Mouse (Mus musculus) kidney, adult 8-10 months (tissue): Measurements from ENCODE around the gene Tas2r104.
A peak's percentile ranks its signal among the peaks of the same experiment; 100 is the strongest.

ENCODE experiments used
- DNase-seq, 2 experiments: peaks; one replicate each; pipeline ENCODE4 v3.0.0; 2022

Gene Tas2r104

DNA sequence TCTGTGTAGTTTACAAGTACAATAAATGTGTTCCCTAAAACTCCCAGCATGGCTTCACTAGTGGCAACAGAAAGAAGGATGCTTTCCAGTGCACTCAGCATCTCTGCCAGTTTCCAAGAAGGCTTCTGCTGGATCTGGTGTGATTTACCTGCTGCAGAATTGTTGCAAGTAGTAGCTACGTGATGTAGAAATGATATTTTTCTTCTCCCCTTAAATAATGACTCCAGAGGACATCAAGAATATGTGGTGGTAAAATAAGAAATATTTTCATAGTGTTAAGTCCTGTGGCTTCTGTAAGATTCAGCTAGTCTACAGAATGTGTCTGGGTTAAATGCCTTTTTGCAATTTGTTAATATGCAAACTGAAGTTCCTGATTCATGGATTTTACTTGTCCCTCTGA lies at the start of gene Tas2r104:
Tas2r104 (minus strand) TSS at position 101 of the 400 bp plus-strand sequence.
- no peak for DNase-seq

DNA sequence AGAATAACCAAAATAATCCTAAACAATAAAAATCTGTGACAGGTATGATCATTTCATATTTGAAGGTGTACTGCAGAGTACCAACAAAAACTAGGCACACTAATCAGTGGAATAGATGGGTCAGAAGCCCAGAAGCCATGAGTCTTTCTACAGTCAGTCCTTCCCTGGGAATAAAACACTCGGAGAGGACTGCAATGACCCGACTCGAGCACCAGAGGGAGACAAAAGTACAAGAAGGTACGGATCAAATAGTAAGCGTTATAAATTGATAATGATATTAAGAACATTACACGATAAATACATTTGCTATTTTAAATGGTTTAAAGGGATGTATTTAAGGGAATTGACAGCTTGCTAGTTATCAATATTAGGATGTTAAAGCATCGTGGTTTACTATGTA lies 27.3 kb upstream of the Tas2r104 start:
- peak in 1 of 2 experiments; percentile 3 for DNase-seq

DNA sequence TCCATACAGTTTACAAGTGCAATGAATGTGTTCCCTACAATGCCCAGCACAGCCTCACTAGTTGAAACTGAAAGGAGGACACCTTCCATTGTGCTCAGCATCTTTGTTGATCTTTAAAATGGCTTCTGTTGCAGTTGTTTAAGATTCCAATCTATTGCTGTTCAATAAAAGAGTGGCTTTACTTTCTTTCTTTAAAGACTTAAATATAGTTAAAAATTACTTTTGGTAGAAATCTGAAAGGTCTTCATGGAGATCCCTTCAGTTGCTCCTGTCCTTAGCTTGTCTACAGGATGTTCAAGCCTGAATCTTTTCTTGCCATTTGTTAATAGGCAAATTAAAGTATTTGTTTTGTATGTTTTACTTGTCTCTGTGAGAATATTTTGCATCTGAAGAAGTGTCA lies 4.4 kb upstream of the Tas2r104 start, which contains the start of gene Tas2r114:
Tas2r114 (minus strand) TSS at position 101 of the 400 bp plus-strand sequence.
- no peak for DNase-seq

DNA sequence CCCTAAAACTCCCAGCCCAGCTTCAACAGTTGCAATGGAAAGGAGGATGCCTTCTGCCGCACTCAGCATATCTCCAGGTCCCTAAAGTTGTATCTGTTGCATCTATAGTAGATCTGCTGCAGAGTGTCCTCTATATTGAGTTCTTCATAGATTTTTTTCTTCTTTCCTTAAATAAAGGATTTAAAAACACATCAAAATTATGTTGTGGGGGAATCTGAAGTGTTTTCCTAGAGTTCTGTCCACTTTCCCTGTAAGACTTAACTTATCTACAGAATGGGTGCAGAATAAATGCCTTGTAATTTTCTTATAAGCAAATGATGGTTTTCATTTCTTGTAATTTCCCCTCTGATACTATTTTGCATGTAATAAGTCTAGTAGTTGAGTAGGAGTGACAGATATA lies 1.9 kb upstream of the Tas2r104 start, which contains the start of gene Tas2r105:
Tas2r105 (minus strand) TSS at position 101 of the 400 bp plus-strand sequence.
- DNase-seq = no peak

DNA sequence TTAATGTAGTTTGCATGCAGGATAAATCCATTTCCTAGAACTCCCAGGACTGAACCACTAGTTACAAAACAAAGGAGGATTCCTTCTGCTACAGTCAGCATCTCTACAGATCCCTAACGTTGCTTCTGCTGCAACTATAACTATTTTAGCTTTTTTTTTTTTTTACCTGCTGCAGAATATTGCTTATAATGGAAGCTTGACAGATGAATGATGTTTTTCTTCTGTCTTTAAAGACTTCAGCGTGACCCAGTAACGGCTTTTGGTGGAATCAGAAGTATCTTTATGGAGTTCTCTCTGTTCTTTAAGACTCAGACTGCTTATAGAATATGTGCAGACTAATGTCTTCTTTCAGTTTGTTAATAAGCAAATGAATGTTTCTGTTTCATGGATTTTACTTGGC lies 6.8 kb downstream of the Tas2r104 start, which contains the start of gene Tas2r106:
Tas2r106 (minus strand) TSS at position 101 of the 400 bp plus-strand sequence.
- no peak for DNase-seq

DNA sequence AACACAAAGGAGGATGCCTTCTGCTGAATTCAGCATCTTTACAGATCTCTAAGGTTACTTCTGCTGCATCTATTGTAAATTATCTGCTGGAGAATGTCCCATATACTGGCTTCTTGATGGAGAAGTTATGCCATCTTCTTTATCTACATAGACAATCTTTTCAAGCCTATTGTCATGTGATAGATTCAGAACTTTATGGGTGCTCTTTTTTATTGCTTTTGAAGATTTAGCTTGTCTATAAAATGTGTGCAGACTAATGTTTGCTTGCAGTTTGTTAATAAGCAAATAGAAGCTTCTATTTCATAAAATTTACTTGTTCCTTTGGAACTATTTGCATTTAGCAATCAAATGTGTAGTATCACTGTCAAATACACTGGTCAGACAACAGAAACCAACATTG lies 25.5 kb downstream of the Tas2r104 start, which contains the start of gene Tas2r107:
Tas2r107 (minus strand) TSS at position 101 of the 400 bp plus-strand sequence.
- no peak for DNase-seq
